Mouse (Mus musculus): ENCODE measurements around the gene Prdm16. TPM values are rescaled to one million over a fixed set of nuclear protein-coding genes. Genes with fewer than 3 reads are reported as not detected.

The Prdm16 gene
- polyA plus RNA-seq, 1 experiment from 2014 or later, result 41.5 TPM

- H3K27ac ChIP-seq, result no peak overlapping the region
- no peak overlapping the region for H3K9ac ChIP-seq
- H3K36me3 ChIP-seq, result no peaks in the 10 kb centered on the region
- 57% methylated on average over 16 of the region's 16 CpGs for WGBS
- H3K4me1 ChIP-seq, result peaks cover 46% of the 10 kb centered on the region
- ATAC-seq (ENCODE audit: insufficient number of reproducible peaks, insufficient read depth, low FRiP score, low TSS enrichment), result no peak
- H3K27me3 ChIP-seq, result peaks cover 38% of the 10 kb centered on the region
- H3K9me3 ChIP-seq, result no peaks in the 10 kb centered on the region
- H3K4me2 ChIP-seq (replicated peaks), result no peak overlapping the region
- no peak overlapping the region for H3K4me3 ChIP-seq
These were observed 134.2 kb downstream of the Prdm16 start for GRCm38 (mm10) chr4:154502403-154503000.

- WGBS, result 74% methylated on average over 9 of the region's 9 CpGs
- H3K4me2 ChIP-seq (replicated peaks), result no peak overlapping the region
- H3K9ac ChIP-seq, result no peak overlapping the region
- 0 out of 2 replicates have a peak overlapping the region, but pooled peaks have one; percentile 71 for H3K27ac ChIP-seq
- H3K9me3 ChIP-seq, result no peaks in the 10 kb centered on the region
- peaks cover 32% of the 10 kb centered on the region for H3K27me3 ChIP-seq
- H3K4me1 ChIP-seq, result peaks cover 55% of the 10 kb centered on the region
- no peak for ATAC-seq (ENCODE audit: insufficient number of reproducible peaks, insufficient read depth, low FRiP score, low TSS enrichment)
- no peaks in the 10 kb centered on the region for H3K36me3 ChIP-seq
- no peak overlapping the region for H3K4me3 ChIP-seq
These were observed 136.0 kb downstream of the Prdm16 start for GRCm38 (mm10) chr4:154500695-154501094.

- 0 out of 2 replicates have a peak overlapping the region, but pooled peaks have one; percentile 12 for H3K9ac ChIP-seq
- H3K4me1 ChIP-seq, result peaks cover 63% of the 10 kb centered on the region
- H3K4me3 ChIP-seq, result no peak overlapping the region
- H3K4me2 ChIP-seq (replicated peaks), result peak overlapping the region; percentile 20; the same call in 1 of the 2 replicates
- H3K27ac ChIP-seq, result peak overlapping the region; percentile 71
- no peaks in the 10 kb centered on the region for H3K36me3 ChIP-seq
- no peak for ATAC-seq (ENCODE audit: insufficient number of reproducible peaks, insufficient read depth, low FRiP score, low TSS enrichment)
- 27% methylated on average over 29 of the region's 29 CpGs for WGBS
- H3K9me3 ChIP-seq, result no peaks in the 10 kb centered on the region
- H3K27me3 ChIP-seq, result peaks cover 32% of the 10 kb centered on the region
These were observed 136.8 kb downstream of the Prdm16 start for GRCm38 (mm10) chr4:154499701-154500523.

- no peak for ATAC-seq (ENCODE audit: insufficient number of reproducible peaks, insufficient read depth, low FRiP score, low TSS enrichment)
- H3K27me3 ChIP-seq, result peaks cover 27% of the 10 kb centered on the region
- H3K4me1 ChIP-seq, result peaks cover 76% of the 10 kb centered on the region
- H3K4me2 ChIP-seq (replicated peaks), result no peak overlapping the region
- H3K9ac ChIP-seq, result no peak overlapping the region
- H3K27ac ChIP-seq, result no peak overlapping the region
- no peaks in the 10 kb centered on the region for H3K36me3 ChIP-seq
- 78% methylated on average over 4 of the region's 4 CpGs for WGBS
- no peaks in the 10 kb centered on the region for H3K9me3 ChIP-seq
- no peak overlapping the region for H3K4me3 ChIP-seq
These were observed 139.1 kb downstream of the Prdm16 start for GRCm38 (mm10) chr4:154497423-154498175.

GRCm38 (mm10) chr4:154496991-154497390 is 139.7 kb downstream of the Prdm16 start:
- WGBS, result 14% methylated on average over 7 of the region's 7 CpGs
- Histone ChIP-seq H3K36me3 (no peaks in the 10 kb centered on the region), H3K4me3 (no peak overlapping the region), H3K4me2 (replicated peaks) (no peak overlapping the region), H3K4me1 (peaks cover 80% of the 10 kb centered on the region), H3K9me3 (no peaks in the 10 kb centered on the region), H3K9ac (no peak overlapping the region), H3K27me3 (peaks cover 23% of the 10 kb centered on the region), H3K27ac (no peak overlapping the region)
- 0 out of 2 replicates have a peak, but pooled peaks have one; percentile 56 for ATAC-seq (ENCODE audit: insufficient number of reproducible peaks, insufficient read depth, low FRiP score, low TSS enrichment)

GRCm38 (mm10) chr4:154496522-154496921 is 140.2 kb downstream of the Prdm16 start:
- peaks cover 23% of the 10 kb centered on the region for H3K27me3 ChIP-seq
- H3K27ac ChIP-seq, result no peak overlapping the region
- ATAC-seq (ENCODE audit: insufficient number of reproducible peaks, insufficient read depth, low FRiP score, low TSS enrichment), result no peak
- no peaks in the 10 kb centered on the region for H3K36me3 ChIP-seq
- H3K4me1 ChIP-seq, result peaks cover 78% of the 10 kb centered on the region
- H3K4me3 ChIP-seq, result no peak overlapping the region
- no peak overlapping the region for H3K9ac ChIP-seq
- 81% methylated on average over 5 of the region's 5 CpGs for WGBS
- H3K9me3 ChIP-seq, result no peaks in the 10 kb centered on the region
- H3K4me2 ChIP-seq (replicated peaks), result no peak overlapping the region

GRCm38 (mm10) chr4:154493996-154494395 is 142.7 kb downstream of the Prdm16 start:
- no peak for ATAC-seq (ENCODE audit: insufficient number of reproducible peaks, insufficient read depth, low FRiP score, low TSS enrichment)
- Histone ChIP-seq H3K9me3 (no peaks in the 10 kb centered on the region), H3K4me1 (peaks cover 62% of the 10 kb centered on the region), H3K4me3 (no peak overlapping the region), H3K4me2 (replicated peaks) (no peak overlapping the region), H3K9ac (no peak overlapping the region), H3K27ac (no peak overlapping the region), H3K36me3 (no peaks in the 10 kb centered on the region), H3K27me3 (peaks cover 9% of the 10 kb centered on the region)
- WGBS, result 49% methylated on average over 4 of the region's 4 CpGs

GRCm38 (mm10) chr4:154492714-154493121 is 144.0 kb downstream of the Prdm16 start:
- Histone ChIP-seq H3K9me3 (no peaks in the 10 kb centered on the region), H3K36me3 (no peaks in the 10 kb centered on the region), H3K27ac (no peak overlapping the region), H3K9ac (no peak overlapping the region), H3K4me2 (replicated peaks) (no peak overlapping the region), H3K4me3 (no peak overlapping the region), H3K27me3 (0 out of 2 replicates have a peak, but pooled peaks cover 7% of the 10 kb centered on the region), H3K4me1 (peaks cover 73% of the 10 kb centered on the region)
- no peak for ATAC-seq (ENCODE audit: insufficient number of reproducible peaks, insufficient read depth, low FRiP score, low TSS enrichment)
- WGBS, result 8% methylated on average over 11 of the region's 11 CpGs

GRCm38 (mm10) chr4:154492268-154492667 is 144.4 kb downstream of the Prdm16 start:
- Histone ChIP-seq H3K4me2 (replicated peaks) (no peak overlapping the region), H3K4me1 (peaks cover 75% of the 10 kb centered on the region), H3K9me3 (no peaks in the 10 kb centered on the region), H3K27me3 (0 out of 2 replicates have a peak, but pooled peaks cover 7% of the 10 kb centered on the region), H3K36me3 (no peaks in the 10 kb centered on the region), H3K4me3 (no peak overlapping the region), H3K9ac (no peak overlapping the region), H3K27ac (no peak overlapping the region)
- no peak for ATAC-seq (ENCODE audit: insufficient number of reproducible peaks, insufficient read depth, low FRiP score, low TSS enrichment)
- WGBS, result 61% methylated on average over 7 of the region's 7 CpGs

GRCm38 (mm10) chr4:154488031-154488430 is 148.6 kb downstream of the Prdm16 start:
- Histone ChIP-seq H3K4me1 (peaks cover 39% of the 10 kb centered on the region), H3K9ac (no peak overlapping the region), H3K9me3 (no peaks in the 10 kb centered on the region), H3K36me3 (no peaks in the 10 kb centered on the region), H3K27ac (0 out of 2 replicates have a peak overlapping the region, but pooled peaks have one; percentile 24), H3K4me3 (no peak overlapping the region), H3K27me3 (peaks cover 10% of the 10 kb centered on the region), H3K4me2 (replicated peaks) (no peak overlapping the region)
- 7% methylated on average over 5 of the region's 5 CpGs for WGBS
- peak; percentile 52; the same call in 1 of the 2 replicates for ATAC-seq (ENCODE audit: insufficient number of reproducible peaks, insufficient read depth, low FRiP score, low TSS enrichment)

GRCm38 (mm10) chr4:154482695-154483094 is 154.0 kb downstream of the Prdm16 start:
- WGBS, result 78% methylated on average over 14 of the region's 14 CpGs
- H3K4me3 ChIP-seq, result no peak overlapping the region

More at GRCm38 (mm10) chr4:154482695-154483094, 154.0 kb downstream of the Prdm16 start:
- no peaks in the 10 kb centered on the region for H3K36me3 ChIP-seq
- no peak overlapping the region for H3K9ac ChIP-seq
- H3K4me1 ChIP-seq, result peaks cover 47% of the 10 kb centered on the region
- peaks cover 10% of the 10 kb centered on the region for H3K27me3 ChIP-seq
- no peak overlapping the region for H3K4me2 ChIP-seq (replicated peaks)
- no peak for ATAC-seq (ENCODE audit: insufficient number of reproducible peaks, insufficient read depth, low FRiP score, low TSS enrichment)
- 0 out of 2 replicates have a peak overlapping the region, but pooled peaks have one; percentile 42 for H3K27ac ChIP-seq
- no peaks in the 10 kb centered on the region for H3K9me3 ChIP-seq
